Mouse (Mus musculus): ENCODE measurements around the gene Pex14.

Pex14 gene

GRCm38 (mm10) chr4:148952328-148953222, 147.1 kb downstream of the Pex14 start:
- WGBS: 3% methylated on average over 68 of the region's 69 CpGs

DNA sequence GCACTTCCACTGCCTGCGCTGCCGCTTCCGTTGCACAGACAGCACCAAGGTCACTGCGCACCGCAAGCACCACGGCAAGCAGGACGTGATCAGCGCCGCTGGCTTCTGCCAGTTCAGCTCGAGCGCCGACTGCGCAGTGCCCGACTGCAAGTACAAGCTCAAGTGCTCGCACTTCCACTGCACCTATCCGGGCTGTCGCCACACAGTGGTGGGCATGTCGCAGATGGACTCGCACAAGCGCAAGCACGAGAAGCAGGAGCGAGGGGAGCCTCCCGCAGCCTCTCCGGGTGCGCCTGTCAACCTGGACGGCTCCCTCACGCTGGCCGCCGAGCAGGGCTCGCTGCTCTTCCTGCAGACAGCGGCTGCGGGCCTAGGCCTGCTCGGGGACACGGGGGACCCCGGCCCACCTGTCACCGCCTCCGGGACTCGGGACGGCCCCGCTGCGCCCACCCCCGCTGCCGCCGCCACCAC, 147.8 kb downstream of the Pex14 start:
- WGBS: 3% methylated on average over 44 of the region's 44 CpGs

- 19% methylated on average over 25 of the region's 25 CpGs for WGBS
These were observed 148.6 kb downstream of the Pex14 start for GRCm38 (mm10) chr4:148950932-148951650.

- 66% methylated on average over 6 of the region's 6 CpGs for WGBS
These were observed 149.2 kb downstream of the Pex14 start for GRCm38 (mm10) chr4:148950487-148950886.

DNA sequence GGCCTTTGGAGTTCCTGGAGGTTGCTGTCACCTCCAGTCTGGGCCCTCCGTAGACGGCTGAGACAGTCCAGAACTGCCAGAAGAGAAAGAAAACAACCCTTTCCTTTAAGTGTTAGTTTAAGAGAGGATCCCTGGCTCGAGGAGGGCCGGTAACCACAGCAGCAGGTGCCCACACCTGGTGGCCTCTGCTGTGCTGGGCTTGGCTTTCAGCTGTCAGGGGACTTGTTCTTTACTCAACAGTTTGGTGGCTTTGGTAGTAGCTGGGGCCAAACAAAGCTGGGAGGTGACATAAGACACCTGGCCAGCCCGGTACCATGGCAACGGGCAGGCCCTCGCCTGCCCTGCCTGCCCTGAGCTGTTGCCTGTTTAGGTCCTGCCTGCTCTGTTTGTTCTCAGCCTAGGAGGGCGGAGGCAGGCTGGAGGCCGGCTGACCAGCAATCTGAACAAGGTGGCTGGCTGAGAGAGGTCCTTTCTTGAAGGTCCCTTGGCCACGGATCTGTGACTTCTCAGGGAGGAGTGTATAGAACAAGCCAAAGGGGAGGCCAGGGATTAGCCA, 151.8 kb downstream of the Pex14 start:
- 88% methylated on average over 10 of the region's 10 CpGs for WGBS

- 91% methylated on average over 8 of the region's 8 CpGs for WGBS
These were observed 153.6 kb downstream of the Pex14 start for GRCm38 (mm10) chr4:148946071-148946470.

GRCm38 (mm10) chr4:148945476-148945881, 154.2 kb downstream of the Pex14 start:
- 56% methylated on average over 4 of the region's 4 CpGs for WGBS

GRCm38 (mm10) chr4:148943099-148943498, 156.6 kb downstream of the Pex14 start:
- WGBS: 66% methylated on average over 5 of the region's 5 CpGs

DNA sequence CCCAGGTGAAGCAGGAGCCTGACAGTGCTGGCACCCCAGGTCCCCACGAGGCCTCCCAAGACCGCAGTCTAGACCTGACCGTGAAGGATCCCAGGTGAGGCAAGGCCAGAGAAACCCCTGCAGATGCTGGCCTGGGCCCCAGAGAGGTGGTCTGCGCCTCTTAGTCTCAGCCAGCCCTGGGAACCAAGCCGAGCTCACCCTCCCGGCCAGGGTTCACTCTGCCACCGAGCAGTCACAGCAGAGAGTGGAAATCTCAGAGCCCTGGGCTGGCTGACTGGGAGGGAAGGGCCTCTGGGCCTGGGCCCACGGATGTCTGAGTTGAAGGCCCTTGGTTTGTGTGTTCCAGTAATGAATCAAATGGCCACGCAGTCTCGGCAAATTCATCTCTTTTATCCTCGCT, 158.4 kb downstream of the Pex14 start:
- WGBS: 79% methylated on average over 11 of the region's 11 CpGs

GRCm38 (mm10) chr4:148940674-148941211, 158.9 kb downstream of the Pex14 start:
- WGBS: 39% methylated on average over 25 of the region's 25 CpGs

- 90% methylated on average over 26 of the region's 26 CpGs for WGBS
These were observed 161.1 kb downstream of the Pex14 start for GRCm38 (mm10) chr4:148938546-148938945.

DNA sequence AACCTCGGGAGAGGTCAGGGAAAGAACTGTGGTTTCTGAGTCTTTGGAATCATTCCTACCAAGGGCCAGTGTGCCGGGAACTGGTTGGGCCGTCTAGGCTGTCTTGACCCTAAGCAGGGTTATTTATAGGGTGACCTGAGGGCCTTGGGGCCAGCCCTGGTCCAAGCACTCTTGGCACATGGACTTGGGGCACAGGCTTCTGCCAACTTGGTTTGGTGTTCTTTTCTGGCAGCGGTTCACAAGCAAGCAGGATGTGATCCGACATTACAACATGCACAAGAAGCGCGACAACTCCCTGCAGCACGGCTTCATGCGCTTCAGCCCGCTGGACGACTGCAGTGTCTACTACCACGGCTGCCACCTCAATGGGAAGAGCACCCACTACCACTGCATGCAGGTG, 162.9 kb downstream of the Pex14 start:
- 94% methylated on average over 12 of the region's 12 CpGs for WGBS

GRCm38 (mm10) chr4:148936111-148936510, 163.6 kb downstream of the Pex14 start:
- 96% methylated on average over 12 of the region's 12 CpGs for WGBS

- 48% methylated on average over 13 of the region's 13 CpGs for WGBS
These were observed 164.5 kb downstream of the Pex14 start for GRCm38 (mm10) chr4:148935211-148935610.

DNA sequence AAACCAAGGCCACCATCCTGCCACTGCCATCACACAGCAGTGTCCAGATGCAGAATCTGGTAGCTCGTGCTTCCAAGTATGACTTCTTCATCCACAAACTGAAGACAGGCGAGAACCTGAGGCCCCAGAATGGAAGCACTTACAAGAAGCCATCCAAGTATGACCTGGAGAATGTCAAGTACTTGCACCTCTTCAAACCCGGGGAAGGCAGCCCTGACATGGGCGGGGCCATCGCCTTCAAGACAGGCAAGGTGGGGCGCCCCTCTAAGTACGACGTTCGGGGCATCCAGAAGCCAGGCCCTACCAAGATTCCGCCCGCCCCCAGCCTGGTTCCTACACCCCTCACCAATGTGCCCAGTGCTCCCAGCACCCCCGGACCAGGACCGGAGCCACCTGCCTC, 166.6 kb downstream of the Pex14 start:
- 96% methylated on average over 13 of the region's 13 CpGs for WGBS

DNA sequence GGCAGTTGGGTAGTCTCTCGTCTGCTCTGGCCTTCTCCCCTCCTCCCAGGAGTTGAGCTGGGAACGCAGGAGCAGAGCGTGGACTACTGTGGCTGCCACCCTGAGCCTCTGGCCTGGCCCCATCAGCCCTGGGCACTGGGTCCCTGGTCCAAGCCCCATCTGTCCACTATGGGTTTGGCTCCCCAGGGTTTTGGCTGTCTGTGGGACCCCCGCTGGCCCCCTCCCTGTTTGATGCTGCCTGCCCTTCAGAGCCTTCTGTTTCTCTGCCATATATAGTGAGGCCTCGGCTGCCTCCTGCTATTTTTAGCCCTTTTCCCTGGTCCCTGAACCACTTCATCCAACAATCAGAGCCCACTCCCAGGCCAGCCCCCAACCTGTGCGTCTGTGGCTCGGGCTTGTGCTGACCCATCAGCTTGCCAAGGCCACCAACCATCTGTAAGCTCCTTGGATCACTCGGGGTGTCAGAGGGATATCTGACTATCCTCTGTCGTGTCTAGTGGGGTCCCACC, 168.9 kb downstream of the Pex14 start:
- WGBS: 77% methylated on average over 9 of the region's 9 CpGs

DNA sequence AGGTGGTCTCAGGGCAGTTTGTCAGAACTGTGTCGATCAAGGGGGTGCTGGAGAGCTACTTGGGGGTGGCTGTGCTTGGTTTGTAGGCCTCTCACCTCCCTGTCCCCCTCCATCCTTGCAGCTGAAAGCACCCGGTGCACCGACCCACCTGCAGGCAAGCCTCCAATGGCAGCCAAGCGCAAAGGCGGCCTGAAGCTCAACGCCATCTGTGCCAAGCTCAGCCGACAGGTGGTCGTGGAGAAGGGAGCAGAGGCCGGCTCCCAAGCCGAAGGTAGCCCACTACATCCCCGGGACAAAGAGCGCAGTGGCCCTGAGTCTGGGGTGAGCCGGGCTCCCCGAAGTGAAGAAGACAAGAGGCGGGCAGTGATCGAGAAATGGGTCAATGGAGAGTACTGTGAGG, 170.8 kb downstream of the Pex14 start:
- 96% methylated on average over 16 of the region's 16 CpGs for WGBS

- 73% methylated on average over 9 of the region's 9 CpGs for WGBS
These were observed 171.4 kb downstream of the Pex14 start for GRCm38 (mm10) chr4:148928316-148928715.

GRCm38 (mm10) chr4:148926459-148926858, 173.2 kb downstream of the Pex14 start:
- 47% methylated on average over 8 of the region's 8 CpGs for WGBS

GRCm38 (mm10) chr4:148925589-148926359, 173.9 kb downstream of the Pex14 start:
- 66% methylated on average over 18 of the region's 18 CpGs for WGBS

- 69% methylated on average over 8 of the region's 8 CpGs for WGBS
These were observed 175.7 kb downstream of the Pex14 start for GRCm38 (mm10) chr4:148923976-148924375.
